Mouse (Mus musculus) kidney, embryonic 15.5 days (tissue): ENCODE measurements around the gene Klf3. TPM values are rescaled to one million over a fixed set of nuclear protein-coding genes. Genes with fewer than 3 reads are reported as not detected.

ENCODE experiments used
- ATAC-seq: fragments of 200-750 bp; cut with Nextera tagmentation; replicated peaks from 2 replicates; pipeline ENCODE4 v1.8.0; 2017; ENCODE audit warnings: moderate TSS enrichment; ENCODE audit not compliant: low FRiP score
- H3K27ac ChIP-seq: fragments of 300-500 bp; sonication (generic); 2 replicates; pipeline ENCODE4 v1.5.1; 2015; ENCODE audit warnings: mild to moderate bottlenecking, inconsistent platforms
- H3K27me3 ChIP-seq: fragments of 300-500 bp; sonication (generic); 2 replicates; pipeline ENCODE4 v1.6.1; 2015; ENCODE audit warnings: inconsistent platforms
- H3K36me3 ChIP-seq: fragments of 300-500 bp; sonication (generic); 2 replicates; pipeline ENCODE4 v1.6.1; 2015; ENCODE audit warnings: inconsistent platforms
- H3K4me1 ChIP-seq: fragments of 300-500 bp; sonication (generic); 2 replicates; pipeline ENCODE4 v1.6.1; 2015; ENCODE audit warnings: inconsistent platforms
- H3K4me2 ChIP-seq: fragments of 300-500 bp; sonication (generic); 2 replicates; pipeline ENCODE4 v1.6.1; 2015; ENCODE audit warnings: moderate library complexity, mild to moderate bottlenecking, inconsistent platforms
- H3K4me3 ChIP-seq: fragments of 300-500 bp; sonication (generic); replicated peaks from 2 replicates; pipeline ENCODE4 v1.5.1; 2015; ENCODE audit warnings: mild to moderate bottlenecking, inconsistent platforms
- H3K9ac ChIP-seq: fragments of 300-500 bp; sonication (generic); 2 replicates; pipeline ENCODE4 v1.6.1; 2015; ENCODE audit warnings: mild to moderate bottlenecking, inconsistent platforms
- H3K9me3 ChIP-seq: fragments of 300-500 bp; sonication (generic); replicated peaks from 2 replicates; pipeline ENCODE4 v1.6.1; 2016; ENCODE audit warnings: inconsistent platforms
- WGBS: fragments of 180-500 bp; shearing (Covaris S2); methylation state at CpG from one replicate; pipeline ENCODE4 v1.1.7; 2015; ENCODE audit warnings: mixed read lengths; 5-methylcytosine and 5-hydroxymethylcytosine counted together
- polyA plus RNA-seq: library from polyadenylated mRNA; unstranded; fragments of >200 nt; fragmentation: Nextera tagmentation; extraction: Ambion mirVana; gene quantifications from 2 replicates; pipeline ENCODE4 v1.2.1, GENCODE M21; 2015

Klf3 gene
- 62.2 and 63.6 TPM in 2 replicates for polyA plus RNA-seq

DNA sequence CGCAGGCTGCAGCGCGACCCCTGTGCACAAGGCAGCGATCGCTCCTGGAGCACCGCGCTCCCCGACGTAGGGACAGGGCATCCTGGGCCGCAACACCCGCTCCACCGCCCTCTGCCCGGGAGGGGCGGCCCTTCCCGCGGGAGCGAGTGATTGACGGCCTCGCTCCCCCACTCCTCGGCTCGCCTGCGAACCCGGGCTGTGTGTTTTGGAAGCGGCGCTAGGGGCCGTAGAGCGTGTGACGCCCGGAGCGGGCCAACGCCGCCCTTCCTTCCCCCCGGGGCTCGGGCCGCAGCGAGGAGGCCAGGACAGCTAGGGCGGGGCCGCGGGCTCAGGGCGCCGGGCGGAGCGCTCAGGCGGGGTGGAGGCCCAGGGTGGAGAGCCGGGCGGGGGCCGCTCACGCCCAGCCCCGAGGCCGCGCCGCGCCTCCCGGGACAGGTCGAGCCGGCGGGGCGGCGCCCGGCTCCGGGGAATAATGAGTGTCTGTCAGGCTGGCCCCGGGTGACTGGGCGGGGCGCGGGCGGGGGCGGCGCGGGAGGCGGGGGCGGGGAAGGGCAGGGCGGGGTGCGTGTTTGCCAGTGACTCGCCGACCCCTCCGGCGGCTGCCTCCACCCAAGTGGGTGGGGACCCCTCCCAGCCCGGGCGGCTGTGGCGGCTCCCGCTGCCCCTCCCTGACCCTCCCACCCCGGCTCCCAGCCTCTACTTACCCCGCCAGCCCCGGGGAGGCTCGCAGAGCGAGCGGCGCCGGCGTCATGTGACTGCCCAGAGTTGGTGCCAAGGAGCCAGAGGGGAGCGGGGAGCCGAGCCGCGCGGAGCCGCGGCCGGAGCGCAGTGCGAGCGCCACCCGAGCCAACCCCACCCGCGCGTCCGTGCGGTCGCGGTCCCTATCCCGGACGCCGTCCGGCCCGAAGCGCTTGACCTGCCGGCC is at the start of gene Klf3:
Klf3 (plus strand) TSS at position 594 of the 925 bp plus-strand sequence.
- ATAC-seq = peak; percentile 95
- Histone ChIP-seq H3K9ac (peak within 1 kb of the TSS; percentile 97), H3K27me3 (no peaks in the 10 kb centered on the region), H3K36me3 (0 out of 2 replicates have a peak, but pooled peaks cover 3% of the 10 kb centered on the region), H3K4me3 (peak within 1 kb of the TSS; percentile 92), H3K4me2 (peak within 1 kb of the TSS; percentile 82), H3K4me1 (peaks cover 35% of the 10 kb centered on the region), H3K27ac (peak within 1 kb of the TSS; percentile 99), H3K9me3 (no peaks in the 10 kb centered on the region)
- WGBS = under 1% methylated on average over 93 of the region's 116 CpGs

GRCm38 (mm10) chr5:64762295-64762694 is 40.9 kb upstream of the Klf3 start:
- no peaks in the 10 kb centered on the region for H3K27me3 ChIP-seq
- 96% methylated on average over 4 of the region's 4 CpGs for WGBS
- no peaks in the 10 kb centered on the region for H3K4me1 ChIP-seq
- no peaks in the 10 kb centered on the region for H3K9me3 ChIP-seq
- H3K36me3 ChIP-seq = no peaks in the 10 kb centered on the region
- no peak overlapping the region for H3K4me2 ChIP-seq
- no peak for ATAC-seq
- H3K4me3 ChIP-seq = no peak overlapping the region
- no peak overlapping the region for H3K27ac ChIP-seq
- H3K9ac ChIP-seq = no peak overlapping the region

GRCm38 (mm10) chr5:64764452-64764851 is 38.7 kb upstream of the Klf3 start:
- Histone ChIP-seq H3K27me3 (no peaks in the 10 kb centered on the region), H3K4me1 (no peaks in the 10 kb centered on the region), H3K9me3 (no peaks in the 10 kb centered on the region; the same call in 1 of the 2 replicates), H3K4me3 (no peak overlapping the region), H3K27ac (no peak overlapping the region), H3K36me3 (no peaks in the 10 kb centered on the region), H3K4me2 (no peak overlapping the region), H3K9ac (no peak overlapping the region)
- no peak for ATAC-seq

- Histone ChIP-seq H3K9me3 (no peaks in the 10 kb centered on the region; the same call in 1 of the 2 replicates), H3K27me3 (no peaks in the 10 kb centered on the region), H3K9ac (no peak overlapping the region), H3K27ac (no peak overlapping the region), H3K4me2 (no peak overlapping the region), H3K4me1 (no peaks in the 10 kb centered on the region), H3K4me3 (no peak overlapping the region), H3K36me3 (no peaks in the 10 kb centered on the region)
- no peak for ATAC-seq
- WGBS = 97% methylated on average over 1 of the region's 1 CpGs
Measured at GRCm38 (mm10) chr5:64765765-64766164, 37.4 kb upstream of the Klf3 start.

- Histone ChIP-seq H3K36me3 (no peaks in the 10 kb centered on the region), H3K9ac (no peak overlapping the region), H3K4me2 (no peak overlapping the region), H3K4me3 (no peak overlapping the region), H3K27me3 (no peaks in the 10 kb centered on the region), H3K9me3 (no peaks in the 10 kb centered on the region; the same call in 1 of the 2 replicates), H3K4me1 (no peaks in the 10 kb centered on the region), H3K27ac (no peak overlapping the region)
- no peak for ATAC-seq
- WGBS = 94% methylated on average over 2 of the region's 2 CpGs
Measured at GRCm38 (mm10) chr5:64766626-64767025, 36.6 kb upstream of the Klf3 start.

DNA sequence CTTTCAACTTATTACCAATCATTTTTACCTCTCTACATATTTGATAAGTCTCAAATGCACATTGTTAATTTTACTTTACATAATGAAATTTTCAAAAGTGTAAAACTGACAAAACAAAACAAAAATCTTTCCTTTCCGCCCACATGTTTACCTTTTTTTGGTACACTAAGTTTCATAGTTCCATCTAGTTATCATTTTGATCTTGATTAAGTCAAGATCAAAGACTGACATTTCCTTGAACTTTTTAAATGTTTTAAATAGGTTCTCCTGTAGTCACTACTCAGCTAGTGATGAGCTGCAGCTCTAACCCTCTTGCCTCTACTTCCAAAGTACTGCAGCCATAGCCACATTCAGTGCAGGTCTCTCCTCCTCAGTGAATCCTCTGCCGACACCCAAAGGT is 31.6 kb upstream of the Klf3 start:
- Histone ChIP-seq H3K27me3 (no peaks in the 10 kb centered on the region), H3K27ac (no peak overlapping the region), H3K9ac (no peak overlapping the region), H3K9me3 (no peaks in the 10 kb centered on the region; the same call in 1 of the 2 replicates), H3K4me3 (no peak overlapping the region), H3K4me2 (no peak overlapping the region), H3K4me1 (no peaks in the 10 kb centered on the region), H3K36me3 (no peaks in the 10 kb centered on the region)
- WGBS = 87% methylated on average over 2 of the region's 2 CpGs
- ATAC-seq = no peak

DNA sequence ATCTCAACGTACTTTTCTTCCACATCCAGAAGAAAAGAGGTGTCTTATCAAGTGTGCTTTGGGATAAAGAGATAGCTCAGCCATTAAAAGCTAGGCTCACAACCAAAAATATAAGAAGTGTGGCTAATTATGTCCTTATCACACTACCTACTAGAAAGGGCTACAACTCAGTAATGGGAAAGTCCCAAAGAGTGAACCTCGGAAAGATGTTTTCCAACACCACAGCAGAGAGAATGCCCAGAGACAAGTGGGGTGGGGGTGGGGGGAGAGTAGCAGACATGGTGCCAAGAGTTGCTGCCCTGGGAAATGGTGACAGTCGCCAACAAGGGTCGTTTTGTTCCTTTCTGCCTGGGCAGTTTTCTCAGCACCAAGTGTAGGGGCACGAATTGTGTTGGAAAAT is 25.0 kb upstream of the Klf3 start:
- Histone ChIP-seq H3K9me3 (no peaks in the 10 kb centered on the region), H3K4me1 (0 out of 2 replicates have a peak, but pooled peaks cover 3% of the 10 kb centered on the region), H3K27ac (no peak overlapping the region), H3K4me3 (no peak overlapping the region), H3K27me3 (no peaks in the 10 kb centered on the region), H3K36me3 (no peaks in the 10 kb centered on the region), H3K4me2 (no peak overlapping the region), H3K9ac (no peak overlapping the region)
- no peak for ATAC-seq
- 83% methylated on average over 5 of the region's 5 CpGs for WGBS

DNA sequence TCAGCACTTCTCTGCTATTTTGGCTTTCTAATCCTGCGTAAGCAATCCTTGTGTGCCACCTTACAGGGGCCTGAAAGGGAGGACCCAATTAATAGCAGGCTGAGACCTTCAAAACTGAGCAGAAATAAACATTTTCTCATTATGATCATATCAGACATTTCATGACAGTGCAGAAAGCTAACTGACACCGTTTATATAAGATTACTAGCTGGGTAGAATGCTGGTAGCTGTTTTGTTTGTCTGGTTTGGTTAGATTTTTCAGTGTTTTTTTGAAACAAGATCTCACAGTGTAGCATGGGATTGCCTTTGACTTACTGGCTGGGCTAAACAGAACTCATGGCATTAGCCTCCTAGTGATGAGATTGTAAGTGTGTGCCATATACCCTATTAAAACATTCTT is 23.9 kb upstream of the Klf3 start:
- H3K4me2 ChIP-seq = no peak overlapping the region
- WGBS = 76% methylated on average over 2 of the region's 2 CpGs
- H3K4me1 ChIP-seq = 0 out of 2 replicates have a peak, but pooled peaks cover 3% of the 10 kb centered on the region
- H3K36me3 ChIP-seq = no peaks in the 10 kb centered on the region
- no peaks in the 10 kb centered on the region for H3K27me3 ChIP-seq
- H3K4me3 ChIP-seq = no peak overlapping the region
- no peak overlapping the region for H3K9ac ChIP-seq
- no peak overlapping the region for H3K27ac ChIP-seq
- H3K9me3 ChIP-seq = no peaks in the 10 kb centered on the region
- no peak for ATAC-seq

DNA sequence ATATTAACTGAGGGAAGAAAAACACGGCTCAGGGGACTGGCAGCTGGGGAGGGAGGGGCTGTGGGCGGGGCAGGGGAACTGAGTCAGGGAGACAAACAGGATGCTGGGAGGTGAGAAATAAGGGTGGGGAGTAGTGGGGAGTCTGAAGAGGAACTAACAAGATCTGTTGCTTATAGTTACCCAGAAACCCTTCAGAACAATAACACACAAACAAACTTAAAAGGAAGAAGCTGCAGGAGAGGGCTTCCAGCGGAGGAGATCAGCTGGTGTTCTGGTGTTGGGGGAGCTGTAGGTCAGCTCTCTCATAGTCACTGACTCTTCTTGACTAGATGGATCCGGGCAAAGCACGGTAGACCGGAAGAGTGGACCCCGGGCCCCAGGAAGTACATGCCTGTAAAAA is 22.4 kb upstream of the Klf3 start:
- no peak overlapping the region for H3K4me3 ChIP-seq
- H3K4me2 ChIP-seq = no peak overlapping the region
- H3K36me3 ChIP-seq = no peaks in the 10 kb centered on the region
- no peak for ATAC-seq
- no peak overlapping the region for H3K27ac ChIP-seq
- H3K4me1 ChIP-seq = 0 out of 2 replicates have a peak, but pooled peaks cover 3% of the 10 kb centered on the region
- H3K27me3 ChIP-seq = no peaks in the 10 kb centered on the region
- 64% methylated on average over 7 of the region's 7 CpGs for WGBS
- no peaks in the 10 kb centered on the region for H3K9me3 ChIP-seq
- no peak overlapping the region for H3K9ac ChIP-seq

GRCm38 (mm10) chr5:64788175-64788574 is 15.0 kb upstream of the Klf3 start:
- Histone ChIP-seq H3K4me2 (no peak overlapping the region), H3K27ac (no peak overlapping the region), H3K36me3 (no peaks in the 10 kb centered on the region), H3K4me1 (no peaks in the 10 kb centered on the region), H3K27me3 (no peaks in the 10 kb centered on the region), H3K9me3 (no peaks in the 10 kb centered on the region), H3K9ac (no peak overlapping the region), H3K4me3 (no peak overlapping the region)
- no peak for ATAC-seq
- WGBS = 96% methylated on average over 1 of the region's 1 CpGs

- ATAC-seq = no peak
- H3K4me2 ChIP-seq = no peak overlapping the region
- H3K4me1 ChIP-seq = peaks cover 7% of the 10 kb centered on the region
- H3K27ac ChIP-seq = no peak overlapping the region
- H3K36me3 ChIP-seq = 0 out of 2 replicates have a peak, but pooled peaks cover 6% of the 10 kb centered on the region
- H3K9me3 ChIP-seq = peaks cover 5% of the 10 kb centered on the region; the same call in 1 of the 2 replicates
- H3K9ac ChIP-seq = no peak overlapping the region
- WGBS = 71% methylated on average over 4 of the region's 4 CpGs
- H3K27me3 ChIP-seq = no peaks in the 10 kb centered on the region
- no peak overlapping the region for H3K4me3 ChIP-seq
Measured at GRCm38 (mm10) chr5:64798209-64798608, 5.0 kb upstream of the Klf3 start.

DNA sequence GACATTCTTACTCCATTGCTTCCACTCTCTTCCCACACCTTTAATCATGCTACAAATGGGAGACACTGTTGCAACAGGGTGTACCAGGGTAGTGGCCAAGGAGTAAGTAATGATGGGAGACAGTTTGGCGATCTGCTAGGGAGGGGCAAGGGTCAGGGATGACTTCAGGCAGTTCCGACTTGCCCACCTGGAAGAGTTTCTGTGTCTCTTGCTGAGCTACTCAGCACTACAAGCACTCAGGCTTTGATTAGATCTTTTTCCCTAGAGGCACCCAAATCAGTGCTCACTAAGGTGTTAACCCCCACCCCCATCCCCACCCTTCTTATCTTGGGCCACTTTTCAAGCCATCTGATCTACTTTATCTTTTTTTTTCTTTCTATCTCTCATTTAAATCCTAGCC is 1.6 kb upstream of the Klf3 start:
- Histone ChIP-seq H3K27ac (no peak overlapping the region), H3K4me1 (peaks cover 23% of the 10 kb centered on the region), H3K9me3 (no peaks in the 10 kb centered on the region), H3K4me2 (0 out of 2 replicates have a peak overlapping the region, but pooled peaks have one; percentile 82), H3K4me3 (no peak overlapping the region), H3K9ac (no peak overlapping the region), H3K27me3 (no peaks in the 10 kb centered on the region), H3K36me3 (0 out of 2 replicates have a peak, but pooled peaks cover 3% of the 10 kb centered on the region)
- WGBS = 74% methylated on average over 2 of the region's 2 CpGs
- ATAC-seq = no peak
